Mouse (Mus musculus) liver, embryonic 14.5 days (tissue): ENCODE results near the gene Klb.

Source experiments
- CTCF ChIP-seq: IDR thresholded peaks from 2 replicates; pipeline ENCODE4 v1.5.1; 2016; ENCODE audit warnings: antibody characterized with exemption, low read depth, control low read depth
- EP300 ChIP-seq: IDR thresholded peaks from 2 replicates; pipeline ENCODE4 v1.6.1; 2016; ENCODE audit warnings: antibody characterized with exemption, low read depth

DNA sequence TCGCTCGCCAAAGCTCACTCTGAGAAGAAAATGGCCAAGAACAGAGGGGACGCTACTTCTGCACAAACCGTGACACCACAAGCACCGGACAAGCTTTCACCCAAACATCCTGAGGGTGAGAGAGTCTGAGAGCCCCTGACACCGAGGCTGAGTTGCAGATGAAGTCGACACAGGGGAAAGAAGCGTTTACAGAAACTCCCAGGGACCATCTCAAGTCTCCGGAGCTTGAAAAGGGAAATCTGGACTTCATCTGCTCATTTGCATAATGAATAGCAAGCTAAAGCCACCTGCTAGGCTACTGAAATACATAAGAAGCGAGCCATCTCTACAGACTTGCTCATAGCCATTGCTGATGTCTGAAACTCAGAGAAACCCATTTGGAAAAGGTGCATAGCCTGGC is 71.0 kb downstream of the Klb start:
- TF ChIP-seq CTCF = no peak
- no peak for TF ChIP-seq EP300
